Mouse (Mus musculus): ENCODE measurements around the gene Hils1.
"Not testable (repeated sequence)": the region's sequence is repeated elsewhere in the genome, so short reads cannot be mapped to it uniquely, and the experiment has no call there.

DNA sequence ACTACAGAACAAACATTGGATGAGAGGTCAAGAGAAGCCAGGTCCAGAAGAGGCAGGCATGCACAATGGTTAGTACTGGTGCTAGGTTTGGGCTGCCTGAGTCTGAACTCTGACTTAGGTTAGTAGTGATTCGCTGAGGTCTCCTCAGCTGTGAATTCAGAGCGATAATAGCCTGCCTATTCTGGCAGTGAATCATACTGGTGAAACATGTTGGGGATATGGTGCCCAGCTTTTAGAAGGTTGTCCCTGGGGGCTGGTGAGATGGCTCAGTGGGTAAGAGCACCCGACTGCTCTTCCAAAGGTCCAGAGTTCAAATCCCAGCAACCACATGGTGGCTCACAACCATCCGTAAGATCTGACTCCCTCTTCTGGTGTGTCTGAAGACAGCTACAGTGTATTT lies 2.3 kb downstream of the Hils1 start:
- TF ChIP-seq MYOD1 (IDR thresholded peaks at IDR 0.05; ENCODE audit: control insufficient read depth, insufficient read length, low read depth); CTCF (IDR thresholded peaks at IDR 0.05; ENCODE audit: control insufficient read depth, insufficient read depth, insufficient read length); CEBPB (IDR thresholded peaks at IDR 0.05; ENCODE audit: low read depth): not testable (repeated sequence)
